Mouse (Mus musculus) embryonic fibroblast, embryonic 13.5 days (primary cell): ENCODE measurements around the gene Upk1a. TPM values are rescaled to one million over a fixed set of nuclear protein-coding genes. Genes with fewer than 3 reads are reported as not detected.

Source experiments
- H3K27ac ChIP-seq: 2 replicates; pipeline ENCODE4 v1.5.1; 2012; ENCODE audit warnings: low read length, control low read depth, inconsistent platforms; ENCODE audit not compliant: insufficient read depth
- H3K4me1 ChIP-seq: 2 replicates; pipeline ENCODE4 v1.6.1; 2011; ENCODE audit warnings: low read length; ENCODE audit not compliant: control insufficient read depth, insufficient read depth
- H3K4me3 ChIP-seq: 2 replicates; pipeline ENCODE4 v1.5.1; 2011; ENCODE audit warnings: mild to moderate bottlenecking, control low read depth, low read length; ENCODE audit not compliant: insufficient read depth
- CTCF ChIP-seq: IDR thresholded peaks from 2 replicates; pipeline ENCODE4 v1.5.1; 2011; ENCODE audit warnings: mild to moderate bottlenecking, control low read depth, low read length, moderate library complexity, borderline replicate concordance; ENCODE audit not compliant: insufficient read depth
- POLR2A ChIP-seq: IDR thresholded peaks from 2 replicates; pipeline ENCODE4 v1.6.1; 2011; ENCODE audit warnings: low read depth, mild to moderate bottlenecking, control low read depth, low read length, moderate library complexity
- polyA plus RNA-seq: library from polyadenylated mRNA; stranded (reverse); fragments of >200 nt; gene quantifications from 2 replicates; pipeline ENCODE4 v1.2.4, GENCODE M21; 2011; ENCODE audit warnings: low read depth; ENCODE audit not compliant: missing spikeins, insufficient read length

The Upk1a gene
- polyA plus RNA-seq, 1 experiment: 0.49 TPM

- H3K4me3 ChIP-seq: peak within 1 kb of the TSS; percentile 98
- no peaks in the 10 kb centered on the region for H3K4me1 ChIP-seq
- TF ChIP-seq POLR2A: peak; percentile 91
- TF ChIP-seq CTCF: no peak
- no peak within 1 kb of the TSS for H3K27ac ChIP-seq
Observed at GRCm38 (mm10) chr7:30625530-30626384, 13.1 kb upstream of the Upk1a start, which contains the start of gene Cox6b1. Gene Cox6b1 (minus strand): TSS chr7:30626151.

- Histone ChIP-seq H3K4me1 (no peaks in the 10 kb centered on the region), H3K27ac (no peak overlapping the region), H3K4me3 (no peak overlapping the region)
- TF ChIP-seq POLR2A (no peak), CTCF (0 out of 2 replicates have a peak, but pooled peaks have one; percentile 27)
Observed at GRCm38 (mm10) chr7:30619202-30619601, 6.6 kb upstream of the Upk1a start.

GRCm38 (mm10) chr7:30618658-30619057 is 6.0 kb upstream of the Upk1a start:
- no peak for TF ChIP-seq POLR2A

GRCm38 (mm10) chr7:30615049-30615760 is 2.6 kb upstream of the Upk1a start:
- no peak overlapping the region for H3K27ac ChIP-seq
- no peak overlapping the region for H3K4me3 ChIP-seq

More at GRCm38 (mm10) chr7:30618658-30619057, 6.0 kb upstream of the Upk1a start:
- Histone ChIP-seq H3K4me3 (no peak overlapping the region), H3K27ac (no peak overlapping the region), H3K4me1 (no peaks in the 10 kb centered on the region)

GRCm38 (mm10) chr7:30614454-30614853 is 1.8 kb upstream of the Upk1a start:
- Histone ChIP-seq H3K4me1 (no peaks in the 10 kb centered on the region), H3K4me3 (no peak overlapping the region), H3K27ac (no peak overlapping the region)
- TF ChIP-seq POLR2A: no peak
- no peak for TF ChIP-seq CTCF

More at GRCm38 (mm10) chr7:30615049-30615760, 2.6 kb upstream of the Upk1a start:
- TF ChIP-seq POLR2A (no peak), CTCF (no peak)
- H3K4me1 ChIP-seq: no peaks in the 10 kb centered on the region

GRCm38 (mm10) chr7:30613529-30614112 is 974 bp upstream of the Upk1a start:
- no peak overlapping the region for H3K27ac ChIP-seq
- H3K4me1 ChIP-seq: no peaks in the 10 kb centered on the region
- H3K4me3 ChIP-seq: no peak overlapping the region
- no peak for TF ChIP-seq POLR2A
- peak; percentile 24; the same call in 1 of the 2 replicates for TF ChIP-seq CTCF

GRCm38 (mm10) chr7:30610043-30610442 is 2.6 kb downstream of the Upk1a start:
- Histone ChIP-seq H3K27ac (no peak overlapping the region), H3K4me3 (no peak overlapping the region), H3K4me1 (no peaks in the 10 kb centered on the region)
- TF ChIP-seq CTCF (no peak), POLR2A (no peak)

GRCm38 (mm10) chr7:30608476-30608875 is 4.2 kb downstream of the Upk1a start:
- H3K27ac ChIP-seq: no peak overlapping the region
- H3K4me3 ChIP-seq: no peak overlapping the region
- no peak for TF ChIP-seq POLR2A
- TF ChIP-seq CTCF: no peak
- no peaks in the 10 kb centered on the region for H3K4me1 ChIP-seq

- TF ChIP-seq CTCF (peak; percentile 75), POLR2A (no peak)
- H3K4me3 ChIP-seq: no peak overlapping the region
- no peaks in the 10 kb centered on the region for H3K4me1 ChIP-seq
- H3K27ac ChIP-seq: no peak overlapping the region
Observed at GRCm38 (mm10) chr7:30607706-30608309, 4.8 kb downstream of the Upk1a start.

- H3K4me3 ChIP-seq: no peak overlapping the region
- TF ChIP-seq CTCF: no peak
- no peak for TF ChIP-seq POLR2A
Observed at GRCm38 (mm10) chr7:30604944-30605343, 7.7 kb downstream of the Upk1a start.

More at GRCm38 (mm10) chr7:30604944-30605343, 7.7 kb downstream of the Upk1a start:
- no peak overlapping the region for H3K27ac ChIP-seq
- H3K4me1 ChIP-seq: no peaks in the 10 kb centered on the region
